Mouse (Mus musculus) heart, embryonic 11.5 days (tissue): ENCODE data around the gene Kcnk3. TPM values are rescaled to one million over a fixed set of nuclear protein-coding genes. Genes with fewer than 3 reads are reported as not detected.

Source experiments
- ATAC-seq: fragments of 200-750 bp; cut with Nextera tagmentation; replicated peaks from 2 replicates; pipeline ENCODE4 v1.8.0; 2017; ENCODE audit warnings: moderate library complexity; ENCODE audit not compliant: insufficient number of reproducible peaks, low FRiP score, low TSS enrichment
- H3K27ac ChIP-seq: fragments of 300-500 bp; sonication (generic); 2 replicates; pipeline ENCODE4 v1.5.1; 2014; ENCODE audit warnings: mild to moderate bottlenecking, low read depth, low read length
- H3K27me3 ChIP-seq: fragments of 300-500 bp; sonication (generic); 2 replicates; pipeline ENCODE4 v1.6.1; 2014; ENCODE audit warnings: mild to moderate bottlenecking, low read length, mixed read lengths; ENCODE audit not compliant: control insufficient read depth, insufficient read depth
- H3K36me3 ChIP-seq: fragments of 300-500 bp; sonication (generic); 2 replicates; pipeline ENCODE4 v1.6.1; 2014; ENCODE audit warnings: mild to moderate bottlenecking, low read length, moderate library complexity, mixed read lengths; ENCODE audit not compliant: control insufficient read depth, insufficient read depth
- H3K4me1 ChIP-seq: fragments of 300-500 bp; sonication (generic); 2 replicates; pipeline ENCODE4 v1.6.1; 2014; ENCODE audit warnings: low read length; ENCODE audit not compliant: control insufficient read depth, insufficient read depth
- H3K4me2 ChIP-seq: fragments of 300-500 bp; sonication (generic); 2 replicates; pipeline ENCODE4 v1.6.1; 2014; ENCODE audit warnings: mild to moderate bottlenecking, moderate library complexity
- H3K4me3 ChIP-seq: fragments of 300-500 bp; sonication (generic); 2 replicates; pipeline ENCODE4 v1.5.1; 2014; ENCODE audit warnings: low read depth, low read length
- H3K9ac ChIP-seq: fragments of 300-500 bp; sonication (generic); 2 replicates; pipeline ENCODE4 v1.6.1; 2014; ENCODE audit warnings: mild to moderate bottlenecking, low read depth, low read length, moderate library complexity
- H3K9me3 ChIP-seq: fragments of 300-500 bp; sonication (generic); replicated peaks from 2 replicates; pipeline ENCODE4 v1.6.1; 2016; ENCODE audit warnings: low read length; ENCODE audit not compliant: control insufficient read depth
- WGBS: fragments of 180-500 bp; shearing (Covaris S2); extraction: QIAGEN DNeasy Blood & Tissue Kit; methylation state at CpG from one replicate; pipeline ENCODE4 v1.1.7; 2014; ENCODE audit not compliant: insufficient replicate concordance; 5-methylcytosine and 5-hydroxymethylcytosine counted together
- polyA plus RNA-seq: library from polyadenylated mRNA; unstranded; fragments of >200 nt; fragmentation: Nextera tagmentation; extraction: Ambion mirVana; gene quantifications from 2 replicates; pipeline ENCODE4 v1.2.1, GENCODE M21; 2014

Kcnk3 gene
- polyA plus RNA-seq, 1 experiment from 2014 or later, result 37.8 TPM

DNA sequence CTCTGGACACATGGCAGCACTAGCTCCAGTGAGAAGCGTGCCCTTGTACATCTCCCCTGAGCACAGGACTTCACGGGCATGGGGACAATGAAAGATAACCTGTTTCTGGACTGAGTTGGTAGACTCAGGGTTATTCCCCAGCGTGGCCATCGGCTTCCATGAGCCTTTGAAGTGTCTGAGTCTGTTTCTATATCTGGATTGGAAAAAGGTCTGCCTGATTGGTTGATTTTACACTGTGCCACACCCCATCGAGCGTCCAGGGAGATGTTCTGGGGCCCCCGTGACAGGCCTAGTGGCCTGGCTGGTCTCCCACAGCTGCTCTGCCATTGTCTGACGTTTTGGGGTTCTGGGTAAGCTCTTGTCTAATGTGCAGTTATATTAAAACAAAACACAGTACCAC lies 67.1 kb downstream of the Kcnk3 start:
- H3K4me1 ChIP-seq, result 0 out of 2 replicates have a peak, but pooled peaks cover 2% of the 10 kb centered on the region
- H3K4me2 ChIP-seq, result no peak overlapping the region
- H3K9ac ChIP-seq, result no peak overlapping the region
- H3K36me3 ChIP-seq, result peaks cover 6% of the 10 kb centered on the region
- no peaks in the 10 kb centered on the region for H3K9me3 ChIP-seq
- H3K27ac ChIP-seq, result no peak overlapping the region
- H3K27me3 ChIP-seq, result no peaks in the 10 kb centered on the region
- no peak overlapping the region for H3K4me3 ChIP-seq
- whole genome bisulfite sequencing, result 66% methylated on average over 8 of the region's 8 CpGs
- ATAC-seq, result no peak

- Histone ChIP-seq H3K36me3 (peaks cover 6% of the 10 kb centered on the region), H3K9me3 (no peaks in the 10 kb centered on the region; the same call in 1 of the 2 replicates)
- 87% methylated on average over 6 of the region's 6 CpGs for WGBS
These were observed 67.7 kb downstream of the Kcnk3 start for GRCm38 (mm10) chr5:30655526-30656195.

GRCm38 (mm10) chr5:30659042-30659441 lies 71.1 kb downstream of the Kcnk3 start:
- H3K4me2 ChIP-seq, result no peak overlapping the region
- no peak overlapping the region for H3K4me3 ChIP-seq
- peaks cover 6% of the 10 kb centered on the region for H3K36me3 ChIP-seq
- no peak for ATAC-seq
- H3K9me3 ChIP-seq, result no peaks in the 10 kb centered on the region; the same call in 1 of the 2 replicates
- H3K4me1 ChIP-seq, result 0 out of 2 replicates have a peak, but pooled peaks cover 2% of the 10 kb centered on the region
- H3K27me3 ChIP-seq, result no peaks in the 10 kb centered on the region
- H3K9ac ChIP-seq, result no peak overlapping the region
- 71% methylated on average over 4 of the region's 4 CpGs for WGBS
- no peak overlapping the region for H3K27ac ChIP-seq

More at GRCm38 (mm10) chr5:30655526-30656195, 67.7 kb downstream of the Kcnk3 start:
- Histone ChIP-seq H3K9ac (no peak overlapping the region), H3K4me3 (no peak overlapping the region), H3K4me2 (no peak overlapping the region), H3K27me3 (no peaks in the 10 kb centered on the region), H3K27ac (no peak overlapping the region), H3K4me1 (0 out of 2 replicates have a peak, but pooled peaks cover 2% of the 10 kb centered on the region)
- ATAC-seq, result no peak

- Histone ChIP-seq H3K4me2 (no peak overlapping the region), H3K27me3 (no peaks in the 10 kb centered on the region), H3K36me3 (peaks cover 6% of the 10 kb centered on the region), H3K9me3 (no peaks in the 10 kb centered on the region; the same call in 1 of the 2 replicates), H3K4me3 (no peak overlapping the region), H3K27ac (no peak overlapping the region), H3K4me1 (no peaks in the 10 kb centered on the region), H3K9ac (no peak overlapping the region)
- WGBS, result 78% methylated on average over 1 of the region's 1 CpGs
- ATAC-seq, result no peak
These were observed 72.3 kb downstream of the Kcnk3 start for GRCm38 (mm10) chr5:30660278-30660677.

DNA sequence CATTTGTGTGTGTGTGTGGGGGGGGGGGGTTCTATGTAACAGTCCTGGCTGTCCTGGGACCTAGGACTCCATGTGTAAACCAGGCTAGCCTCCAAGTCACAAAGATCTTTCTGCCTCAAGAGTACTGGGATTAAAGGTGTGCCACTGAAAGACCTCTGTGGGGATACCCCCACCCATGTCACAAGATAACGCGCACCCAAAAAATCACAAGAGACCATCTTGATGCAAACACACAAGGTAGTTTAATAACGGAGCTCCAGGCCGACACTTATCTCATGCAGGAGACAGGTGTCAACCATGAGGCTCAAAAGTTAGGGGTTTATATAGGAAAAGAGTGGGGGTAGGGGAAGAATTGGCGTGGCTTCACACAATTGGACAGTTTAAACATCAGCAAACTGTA lies 72.8 kb downstream of the Kcnk3 start:
- Histone ChIP-seq H3K9ac (no peak overlapping the region), H3K27ac (no peak overlapping the region), H3K27me3 (no peaks in the 10 kb centered on the region), H3K4me3 (no peak overlapping the region), H3K36me3 (peaks cover 6% of the 10 kb centered on the region), H3K4me1 (no peaks in the 10 kb centered on the region; the same call in 1 of the 2 replicates), H3K4me2 (no peak overlapping the region), H3K9me3 (no peaks in the 10 kb centered on the region; the same call in 1 of the 2 replicates)
- 92% methylated on average over 5 of the region's 5 CpGs for WGBS
- ATAC-seq, result no peak

DNA sequence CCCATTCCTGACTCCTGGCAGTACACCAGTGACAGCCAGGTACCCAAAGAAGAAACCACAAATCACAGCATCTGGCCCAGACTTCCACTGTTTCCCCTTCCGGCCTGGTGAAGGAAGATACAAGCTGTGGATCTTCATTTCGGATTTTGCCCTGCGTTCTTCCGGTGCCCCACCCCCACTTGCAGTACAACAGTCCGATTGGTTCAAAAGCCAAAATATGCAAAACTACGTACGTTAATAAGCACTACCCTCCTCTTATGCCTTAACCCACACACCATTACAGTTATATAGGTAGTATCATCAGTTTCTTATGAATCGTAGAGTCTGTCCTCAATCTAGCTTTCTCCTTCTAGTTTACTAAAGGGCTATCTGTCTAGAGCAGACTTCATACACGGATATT lies 77.4 kb downstream of the Kcnk3 start:
- Histone ChIP-seq H3K9ac (no peak overlapping the region), H3K27ac (no peak overlapping the region)
- 89% methylated on average over 9 of the region's 9 CpGs for WGBS

GRCm38 (mm10) chr5:30665968-30666367 lies 78.0 kb downstream of the Kcnk3 start:
- ATAC-seq, result no peak
- no peaks in the 10 kb centered on the region for H3K27me3 ChIP-seq
- peaks cover 16% of the 10 kb centered on the region for H3K4me1 ChIP-seq
- H3K36me3 ChIP-seq, result peaks cover 12% of the 10 kb centered on the region; the same call in 1 of the 2 replicates
- no peaks in the 10 kb centered on the region; the same call in 1 of the 2 replicates for H3K9me3 ChIP-seq
- H3K27ac ChIP-seq, result peak overlapping the region; percentile 82
- peak overlapping the region; percentile 64 for H3K4me2 ChIP-seq
- 53% methylated on average over 6 of the region's 6 CpGs for WGBS
- H3K4me3 ChIP-seq, result peak overlapping the region; percentile 84
- peak overlapping the region; percentile 72 for H3K9ac ChIP-seq

More for the DNA sequence above, 77.4 kb downstream of the Kcnk3 start:
- no peak for ATAC-seq
- peaks cover 16% of the 10 kb centered on the region for H3K4me1 ChIP-seq
- no peak overlapping the region for H3K4me3 ChIP-seq
- peaks cover 10% of the 10 kb centered on the region; the same call in 1 of the 2 replicates for H3K36me3 ChIP-seq
- H3K27me3 ChIP-seq, result no peaks in the 10 kb centered on the region
- H3K4me2 ChIP-seq, result no peak overlapping the region
- H3K9me3 ChIP-seq, result no peaks in the 10 kb centered on the region; the same call in 1 of the 2 replicates

- H3K4me2 ChIP-seq, result peak within 1 kb of the TSS; percentile 64
- H3K27me3 ChIP-seq, result no peaks in the 10 kb centered on the region
- H3K36me3 ChIP-seq, result peaks cover 12% of the 10 kb centered on the region; the same call in 1 of the 2 replicates
- under 1% methylated on average over 40 of the region's 40 CpGs for WGBS
- H3K27ac ChIP-seq, result peak within 1 kb of the TSS; percentile 82
- H3K9ac ChIP-seq, result peak within 1 kb of the TSS; percentile 82
- no peaks in the 10 kb centered on the region for H3K9me3 ChIP-seq
- peak within 1 kb of the TSS; percentile 84 for H3K4me3 ChIP-seq
- peaks cover 16% of the 10 kb centered on the region for H3K4me1 ChIP-seq
- peak; percentile 88 for ATAC-seq
These were observed 78.6 kb downstream of the Kcnk3 start, which contains the start of gene Cenpa for GRCm38 (mm10) chr5:30666391-30667195. Gene Cenpa, plus strand, starts transcription at chr5:30666777.
